Mouse (Mus musculus): ENCODE results near the gene Trim26. TPM values are rescaled to one million over a fixed set of nuclear protein-coding genes. Genes with fewer than 3 reads are reported as not detected.
"Not testable (repeated sequence)": the region's sequence is repeated elsewhere in the genome, so short reads cannot be mapped to it uniquely, and the experiment has no call there.

Trim26 gene
- total RNA-seq, 2 experiments from 2014 or later = 20.8 to 25.0 TPM

DNA sequence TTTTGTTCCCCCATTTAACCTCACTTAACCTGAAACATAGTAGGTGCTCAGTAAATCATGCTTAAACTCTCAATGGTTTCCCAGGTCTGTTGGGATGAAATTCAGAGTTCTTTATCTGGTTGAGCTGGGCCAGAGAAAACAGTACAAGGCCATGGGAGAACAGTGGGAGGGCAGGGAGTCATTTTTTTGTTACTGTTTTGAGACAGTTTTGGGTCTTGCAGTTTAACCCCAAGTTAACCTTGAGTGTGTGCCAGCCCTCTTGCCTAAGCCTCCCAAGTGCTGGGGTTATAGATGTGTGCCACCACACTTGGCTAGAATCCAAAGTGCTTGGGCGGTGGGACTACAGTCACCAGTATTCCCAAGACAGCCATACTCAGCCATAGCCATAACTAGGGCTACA lies 7.8 kb downstream of the Trim26 start:
- intact Hi-C loops (cut with DNase I) = no loop called here
- no peak for DNase-seq (ENCODE audit: low spot score in 2 of 2)

DNA sequence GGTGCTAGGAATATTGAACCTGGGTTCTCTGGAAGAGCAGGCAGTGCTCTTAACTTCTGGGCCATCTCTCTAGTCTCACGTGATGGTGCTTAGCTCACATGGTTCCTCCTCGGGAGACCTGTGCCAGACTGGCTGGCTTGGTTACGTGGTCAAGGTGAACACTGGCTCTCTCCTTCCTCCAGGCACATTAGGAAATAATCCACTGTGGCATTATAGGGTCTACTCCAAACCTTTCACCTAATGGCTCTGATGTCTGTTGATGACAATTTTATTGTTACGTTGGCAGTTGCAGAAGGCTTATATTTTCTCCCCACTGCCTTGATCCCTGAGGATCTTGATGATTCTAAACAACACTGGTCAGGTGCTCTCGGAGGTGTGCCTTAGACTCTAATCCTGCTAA lies 12.0 kb downstream of the Trim26 start:
- no peak for DNase-seq (ENCODE audit: low spot score in 2 of 2)
- intact Hi-C loops (cut with DNase I) = no loop called here

DNA sequence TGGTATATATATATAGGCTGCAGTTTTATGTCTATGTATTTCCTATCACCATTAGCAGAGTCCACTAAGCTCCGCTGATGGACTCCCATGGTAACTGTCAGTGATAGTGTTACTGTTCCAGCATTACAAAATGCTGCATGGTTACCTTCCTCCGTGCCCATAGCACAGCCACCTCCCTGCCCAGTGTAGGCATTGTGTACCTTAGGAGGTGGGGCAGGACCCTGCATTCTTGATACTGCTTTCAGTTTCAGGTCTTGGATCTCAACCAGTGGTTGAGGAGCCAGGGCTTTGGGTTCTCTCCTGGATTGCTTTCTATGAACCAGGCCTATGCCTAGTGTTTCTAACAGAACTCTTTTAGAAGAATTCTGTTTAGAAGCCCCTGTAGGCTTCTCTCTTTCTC lies 13.1 kb downstream of the Trim26 start:
- no peak for DNase-seq (ENCODE audit: low spot score in 2 of 2)
- intact Hi-C loops (cut with DNase I) = no loop called here

DNA sequence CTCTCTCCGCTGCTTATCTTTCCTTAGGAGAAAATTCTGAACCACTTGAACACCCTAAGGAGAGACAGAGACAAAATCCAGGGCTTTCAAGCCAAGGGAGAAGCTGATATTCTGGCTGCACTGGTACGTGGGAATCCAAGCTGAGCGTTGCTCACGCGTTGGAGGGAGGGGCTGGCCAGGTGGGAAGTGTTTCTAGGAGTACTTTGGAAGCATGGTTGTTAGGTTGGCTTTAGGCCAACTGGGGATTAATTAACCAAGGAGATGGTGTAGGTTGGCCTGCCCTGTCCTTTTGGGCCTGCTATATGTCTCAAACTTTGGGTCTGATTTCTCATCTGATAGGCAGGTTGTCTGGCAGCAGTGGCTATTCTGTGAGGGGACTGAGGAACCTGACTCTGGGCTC lies 14.3 kb downstream of the Trim26 start:
- intact Hi-C loops (cut with DNase I) = no loop called here
- DNase-seq (ENCODE audit: low spot score in 2 of 2) = no peak

DNA sequence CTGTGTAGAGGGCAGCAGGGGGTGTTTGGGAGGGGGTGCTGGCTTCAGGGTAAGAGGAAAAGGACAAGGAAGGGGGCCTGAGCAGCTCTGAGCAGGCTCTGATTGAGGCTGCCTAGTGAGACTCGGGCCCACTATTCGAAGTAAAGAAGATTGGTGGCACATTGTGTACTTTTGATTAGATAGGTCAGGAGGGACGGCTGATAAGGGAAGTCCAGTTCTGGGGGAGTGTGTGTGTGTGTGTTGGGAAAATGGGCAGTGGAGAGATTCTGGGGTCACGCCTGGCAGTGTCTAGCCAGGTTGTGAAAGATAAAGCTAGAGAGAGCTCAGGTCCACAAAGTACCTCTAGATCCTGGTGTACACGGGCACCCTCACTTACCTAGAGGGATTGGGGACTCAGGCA lies 14.7 kb downstream of the Trim26 start:
- intact Hi-C loops (cut with DNase I) = no loop called here
- DNase-seq (ENCODE audit: low spot score in 2 of 2) = no peak

DNA sequence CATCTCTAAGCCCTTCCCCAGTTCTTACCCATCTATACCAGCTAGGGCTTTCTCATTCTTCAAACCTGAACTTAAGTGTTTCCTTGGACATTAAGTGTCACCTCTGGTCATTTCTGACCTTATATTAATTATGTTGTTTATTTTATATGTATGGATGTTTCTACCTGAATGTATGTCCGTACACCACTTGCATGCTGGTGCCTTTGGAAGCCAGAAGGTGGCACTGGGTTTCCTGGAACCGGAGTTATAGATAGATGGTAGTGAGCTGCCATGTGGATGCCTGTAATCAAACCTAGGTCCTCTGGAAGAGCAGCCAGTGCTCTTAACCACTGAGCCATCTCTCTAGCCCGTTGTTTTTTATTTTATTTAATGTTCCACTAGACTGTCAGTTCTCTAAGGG lies 18.6 kb downstream of the Trim26 start:
- intact Hi-C loops (cut with DNase I) = no loop called here
- no peak for DNase-seq (ENCODE audit: low spot score in 2 of 2)

DNA sequence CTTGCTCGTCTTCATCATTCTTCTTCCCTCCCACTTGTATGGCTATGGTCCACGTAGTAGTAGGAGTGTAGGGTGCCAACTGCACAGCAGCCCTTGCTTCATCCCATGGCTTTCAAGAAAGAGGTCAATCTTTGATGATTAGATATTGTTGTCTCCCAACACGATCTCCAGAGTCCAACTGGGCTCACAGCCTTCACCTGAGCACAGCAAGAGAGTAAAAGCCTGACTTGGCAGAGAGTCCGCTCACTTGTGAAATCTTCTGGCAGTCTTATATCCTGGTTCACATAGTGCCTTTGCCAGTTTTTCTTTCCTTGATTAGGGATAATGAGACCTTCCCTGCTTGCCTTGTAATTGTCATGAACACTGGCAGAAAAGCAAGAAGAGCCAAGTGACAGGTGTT lies 19.3 kb downstream of the Trim26 start:
- no peak for DNase-seq (ENCODE audit: low spot score in 2 of 2)

DNA sequence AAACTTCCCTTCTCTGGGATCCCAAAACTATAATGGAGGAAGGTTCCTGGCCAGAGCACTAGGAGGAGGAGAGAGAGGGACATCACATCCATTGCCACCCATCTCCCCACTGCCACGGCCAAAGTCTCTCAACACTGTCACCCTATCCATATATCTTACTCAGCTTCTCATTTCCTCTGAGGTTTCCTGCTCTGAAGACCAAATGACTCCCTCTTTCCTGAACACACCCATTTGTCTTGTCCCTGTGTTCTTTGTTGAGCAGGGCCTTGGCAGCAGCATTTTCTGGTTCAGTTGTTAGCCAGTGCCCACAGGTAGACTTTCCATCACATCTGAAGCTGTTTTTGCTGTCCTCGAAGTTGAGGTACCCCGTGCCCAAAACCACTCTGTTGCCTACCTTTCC lies 21.2 kb downstream of the Trim26 start:
- no peak for DNase-seq (ENCODE audit: low spot score in 2 of 2)
- intact Hi-C loops (cut with DNase I) = no loop called here

More for the DNA sequence above, 19.3 kb downstream of the Trim26 start:
- intact Hi-C loops (cut with DNase I) = no loop called here

DNA sequence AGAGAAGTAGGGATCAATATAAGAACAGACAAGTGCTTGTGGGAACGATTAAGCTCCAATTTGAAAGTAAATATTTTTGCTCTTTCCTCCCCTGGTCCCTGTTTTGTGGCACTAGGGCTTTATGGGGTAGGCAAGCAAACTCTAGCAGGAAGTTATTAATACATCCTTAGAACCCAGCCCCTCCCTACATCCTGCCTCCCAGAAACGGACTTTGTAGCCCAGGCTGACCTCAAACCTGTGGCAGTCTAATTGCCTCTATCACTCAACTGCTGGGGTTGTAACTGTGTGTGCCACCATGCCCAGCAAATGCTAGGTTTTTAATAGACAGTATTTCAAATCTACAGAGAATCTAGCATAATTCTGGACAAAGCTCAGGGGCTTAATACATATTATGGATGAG lies 24.7 kb downstream of the Trim26 start:
- intact Hi-C loops (cut with DNase I) = no loop called here
- DNase-seq (ENCODE audit: low spot score in 2 of 2) = no peak

DNA sequence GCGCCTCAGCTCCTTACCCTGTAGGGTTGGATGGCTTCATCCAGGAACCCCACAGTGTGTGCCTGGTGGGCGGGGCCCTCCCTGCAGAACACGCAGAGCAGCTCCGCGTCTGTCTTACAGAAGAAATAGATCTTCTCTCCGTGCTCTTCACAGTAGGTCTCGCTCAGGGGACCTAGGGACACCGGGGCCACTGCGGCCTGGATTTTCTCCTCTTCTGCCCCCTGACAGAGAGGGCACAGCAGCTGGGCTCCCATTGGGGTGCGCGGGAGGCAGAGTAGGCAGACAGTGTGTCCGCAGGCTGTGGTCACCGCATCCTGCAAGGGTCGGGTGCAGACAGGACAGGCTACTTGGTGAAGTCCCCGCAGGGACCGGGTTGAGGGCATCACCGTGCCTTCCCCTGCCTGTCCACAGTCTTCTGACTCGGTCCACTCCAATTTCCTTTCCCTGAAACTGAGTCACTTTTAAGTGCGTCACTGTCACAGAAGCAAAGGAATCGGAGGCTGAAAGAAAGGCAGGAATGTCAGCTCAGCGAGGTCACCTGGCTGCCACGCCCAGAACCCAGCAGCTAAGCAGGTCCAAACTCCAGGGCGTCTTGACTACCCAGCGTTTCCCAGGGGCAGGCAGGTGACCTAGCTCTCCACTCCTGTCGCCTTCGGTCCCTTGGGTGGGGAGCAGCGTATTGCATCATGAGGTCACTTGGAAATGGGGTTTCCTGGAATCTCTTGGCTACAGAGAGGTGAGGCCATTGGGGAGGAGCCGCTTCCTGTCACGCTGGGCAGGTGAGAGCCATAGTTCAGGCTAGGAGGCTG lies 30.0 kb downstream of the Trim26 start, which contains the start of gene Trim15:
Gene Trim15, minus strand, starts transcription at position 492 of the 809 bp plus-strand sequence.
- intact Hi-C loops (cut with DNase I) = no loop called here

DNA sequence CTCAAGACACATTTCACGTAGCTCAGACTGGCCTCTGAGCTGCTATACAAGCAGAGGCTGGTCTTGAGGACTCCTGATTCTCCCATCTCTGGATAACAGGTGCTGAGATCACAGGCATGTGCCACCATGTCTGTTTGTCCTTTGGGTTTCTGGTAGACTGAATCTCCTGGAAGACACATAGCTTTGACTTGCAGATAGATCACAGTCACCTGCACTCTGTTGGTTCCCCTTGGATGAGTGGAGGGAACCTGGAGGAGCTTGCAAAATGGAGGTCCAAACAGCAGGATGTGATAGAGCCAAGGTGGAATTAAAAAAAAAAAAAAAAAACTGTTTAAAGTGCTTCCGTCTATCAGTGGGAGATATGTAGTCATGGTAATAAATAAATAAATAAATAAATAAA lies 31.9 kb downstream of the Trim26 start:
- intact Hi-C loops (cut with DNase I) = no loop called here
- DNase-seq (ENCODE audit: low spot score in 2 of 2) = no peak

More for the DNA sequence above, 30.0 kb downstream of the Trim26 start, which contains the start of gene Trim15:
- DNase-seq (ENCODE audit: low spot score in 2 of 2) = no peak

DNA sequence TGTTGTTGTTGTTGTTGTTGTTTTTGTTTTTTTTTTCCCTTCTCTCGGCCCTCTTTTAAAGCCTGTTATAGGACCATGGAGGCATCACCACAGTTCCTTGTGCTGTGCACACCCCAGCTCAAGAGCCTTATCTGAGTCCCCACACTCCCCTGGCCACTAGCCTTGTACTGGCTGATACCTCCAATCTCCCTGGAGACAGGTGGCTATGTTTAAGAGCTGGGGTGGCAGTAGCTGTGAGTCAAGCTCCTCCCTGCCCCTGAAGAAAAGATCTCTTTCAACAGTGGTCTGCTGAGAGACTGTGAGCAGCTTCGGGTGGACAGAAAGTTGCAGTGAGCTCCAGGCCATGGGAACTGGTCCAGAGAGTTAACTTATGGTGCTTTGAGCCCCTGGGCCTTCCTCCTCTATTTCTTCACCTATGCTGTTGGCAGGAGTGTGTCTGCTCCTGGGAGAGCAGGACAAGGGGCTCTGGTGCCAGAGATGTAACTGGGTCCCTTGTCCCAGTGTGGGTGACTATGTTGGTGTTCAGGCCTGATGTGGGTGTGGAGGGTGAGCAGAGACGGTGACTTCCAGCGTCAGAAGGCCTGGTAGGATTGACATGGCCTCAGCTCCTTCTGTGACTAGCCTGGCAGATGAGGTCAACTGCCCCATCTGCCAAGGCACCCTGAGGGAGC lies 32.5 kb downstream of the Trim26 start, which contains the start of gene Trim10:
Gene Trim10, plus strand, starts transcription at position 291 of the 671 bp plus-strand sequence.
- no peak for DNase-seq (ENCODE audit: low spot score in 2 of 2)
- intact Hi-C loops (cut with DNase I) = no loop called here

DNA sequence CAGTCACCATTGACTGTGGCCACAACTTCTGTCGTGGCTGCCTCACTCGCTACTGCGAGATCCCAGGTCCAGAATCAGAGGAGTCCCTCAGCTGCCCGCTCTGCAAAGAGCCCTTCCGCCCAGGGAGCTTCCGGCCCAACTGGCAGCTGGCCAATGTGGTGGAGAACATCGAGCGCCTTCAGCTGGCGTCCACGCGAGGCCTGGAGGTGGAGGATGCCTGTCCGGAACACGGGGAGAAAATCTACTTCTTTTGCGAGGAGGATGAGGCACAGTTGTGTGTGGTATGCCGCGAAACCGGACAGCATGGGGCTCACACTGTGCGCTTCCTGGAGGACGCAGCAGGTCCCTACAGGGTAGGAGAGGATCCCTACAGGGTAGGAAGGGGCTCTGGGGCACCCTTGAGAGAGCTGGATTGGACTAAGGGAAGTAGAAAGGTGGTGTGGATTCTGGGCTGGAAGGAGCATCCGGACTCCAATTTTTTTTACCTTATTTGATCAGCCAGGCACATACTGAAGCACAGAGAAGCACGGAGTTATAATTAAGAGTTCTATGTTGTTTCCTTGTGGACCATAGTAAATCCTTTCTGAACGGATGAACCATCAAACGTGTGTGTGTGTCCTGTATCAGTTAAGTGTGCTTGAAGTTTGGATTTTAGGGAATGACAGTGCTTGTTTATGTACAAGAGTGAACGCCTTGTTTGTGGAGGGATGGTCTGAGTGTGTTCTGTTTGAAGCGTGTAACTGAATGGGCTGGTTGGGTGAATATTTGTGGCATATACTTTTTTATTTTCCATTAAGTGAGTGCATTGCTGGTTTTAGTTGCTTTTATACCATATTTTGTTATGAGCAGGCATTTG lies 33.2 kb downstream of the Trim26 start:
- intact Hi-C loops (cut with DNase I) = no loop called here
- no peak for DNase-seq (ENCODE audit: low spot score in 2 of 2)

DNA sequence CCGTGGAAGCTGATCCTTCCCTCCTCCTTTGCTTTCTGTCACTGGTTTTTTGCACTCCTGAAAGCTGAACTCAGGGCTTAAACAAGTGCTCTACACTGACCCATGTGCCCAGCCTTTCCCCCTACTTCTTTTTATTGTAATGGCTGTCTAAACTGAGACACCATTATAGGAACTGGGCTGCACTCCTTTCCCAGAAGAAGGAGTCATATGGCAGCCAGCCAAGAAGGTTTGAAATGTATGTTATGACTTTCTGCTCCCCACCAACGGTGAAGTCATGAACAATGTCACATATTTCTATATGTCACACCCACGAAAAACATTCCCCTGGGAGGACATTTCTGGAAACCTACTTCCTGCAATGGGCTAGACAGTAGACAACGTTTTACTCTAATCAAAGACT lies 37.7 kb downstream of the Trim26 start:
- intact Hi-C loops (cut with DNase I) = no loop called here
- DNase-seq (ENCODE audit: low spot score in 2 of 2) = no peak

DNA sequence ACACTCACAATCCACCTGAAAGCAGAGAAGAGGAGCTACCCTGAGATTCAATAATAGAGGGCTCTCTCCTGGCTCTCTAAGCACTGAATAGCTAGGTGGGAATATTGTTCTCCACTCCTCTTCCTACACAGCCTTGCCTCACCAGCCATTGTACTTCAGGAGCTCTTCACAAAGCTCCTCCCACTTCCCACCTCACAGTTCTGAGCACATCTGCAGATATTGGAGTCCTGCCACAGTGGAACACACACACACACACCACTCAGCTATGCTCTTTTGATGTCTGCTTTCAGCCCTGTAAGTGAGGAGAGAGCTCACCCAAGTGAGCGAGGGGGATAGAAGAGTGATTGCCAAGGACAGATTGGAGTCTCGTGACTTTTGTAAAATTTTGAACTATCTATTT lies 46.4 kb downstream of the Trim26 start:
- DNase-seq (ENCODE audit: low spot score in 2 of 2) = no peak
- intact Hi-C loops (cut with DNase I) = no loop called here

DNA sequence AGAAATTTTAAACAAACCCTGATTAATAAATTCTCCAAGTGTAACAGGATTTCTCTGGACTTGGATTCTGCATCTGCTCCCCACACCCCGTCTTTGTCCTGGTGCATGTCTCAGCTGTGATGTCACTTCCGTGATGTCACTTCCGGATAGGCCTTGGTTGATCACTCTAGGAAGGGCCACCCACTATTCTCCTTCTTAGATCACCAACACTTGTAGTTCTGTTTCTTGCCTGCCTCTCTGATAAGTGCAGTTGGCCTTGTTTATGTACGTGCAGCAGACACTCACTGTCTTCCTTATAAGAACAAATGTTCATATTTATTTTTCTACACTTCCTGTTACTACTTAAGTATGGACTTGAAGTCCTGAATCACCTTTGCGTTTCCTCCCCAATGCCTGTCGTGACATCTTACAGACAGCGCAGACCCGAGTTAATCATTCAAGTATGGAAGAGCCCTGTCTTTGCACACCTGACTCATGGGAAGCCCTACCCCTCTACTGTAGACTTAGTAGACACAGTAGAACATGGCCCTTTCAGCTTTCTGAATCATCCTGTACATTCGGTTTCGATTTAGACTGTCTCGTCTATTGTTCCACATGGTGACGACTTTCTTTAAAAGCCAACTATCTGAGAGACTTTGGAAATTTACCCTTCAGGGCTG lies 48.3 kb downstream of the Trim26 start:
- no peak for DNase-seq (ENCODE audit: low spot score in 2 of 2)
- intact Hi-C loops (cut with DNase I) = no loop called here

DNA sequence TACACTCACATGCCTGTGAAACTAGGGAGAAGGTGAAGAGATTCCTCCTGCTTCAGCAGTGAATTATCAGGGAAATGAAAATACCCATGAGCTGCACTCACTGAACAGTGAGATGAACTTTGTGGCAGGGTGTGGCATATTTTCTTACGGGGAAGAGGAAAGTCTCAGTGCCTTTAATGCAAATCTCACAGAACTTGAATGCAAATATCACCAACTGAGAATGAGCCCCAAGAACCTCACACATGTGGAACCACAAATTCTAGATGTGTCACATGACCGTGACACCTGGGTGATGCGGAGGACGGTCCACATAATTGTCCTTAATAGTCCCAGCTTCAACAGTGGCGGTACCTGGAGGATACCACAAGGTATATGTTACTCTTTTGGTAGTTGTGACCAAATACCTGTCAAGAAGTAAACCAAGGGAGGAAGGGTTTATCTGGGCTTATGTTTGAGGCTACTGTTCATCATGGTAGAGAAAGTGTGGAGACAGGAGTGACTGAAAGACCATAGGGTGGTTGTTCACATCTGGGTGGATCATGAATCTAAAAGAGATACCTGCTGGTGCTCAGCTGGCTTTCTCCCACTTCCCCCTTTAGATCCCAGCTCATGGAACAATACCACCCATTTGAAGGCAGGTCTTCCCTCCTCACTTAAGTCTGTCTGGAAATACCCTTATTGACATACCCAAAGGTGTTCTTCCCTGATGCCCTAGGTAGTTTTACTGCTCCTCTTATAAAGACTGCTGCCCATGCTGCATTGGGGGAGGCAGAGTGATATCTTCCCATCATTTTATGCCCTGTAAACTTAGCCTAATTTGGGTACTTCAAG lies 53.4 kb downstream of the Trim26 start, which contains the start of gene Trim40:
Gene Trim40, minus strand, starts transcription at position 51 of the 831 bp plus-strand sequence.
- intact Hi-C loops (cut with DNase I) = loop anchor here (5.0 kb wide), 1 partner anchor 312 kb away; the partner anchor contains the start of gene Olfr94

DNA sequence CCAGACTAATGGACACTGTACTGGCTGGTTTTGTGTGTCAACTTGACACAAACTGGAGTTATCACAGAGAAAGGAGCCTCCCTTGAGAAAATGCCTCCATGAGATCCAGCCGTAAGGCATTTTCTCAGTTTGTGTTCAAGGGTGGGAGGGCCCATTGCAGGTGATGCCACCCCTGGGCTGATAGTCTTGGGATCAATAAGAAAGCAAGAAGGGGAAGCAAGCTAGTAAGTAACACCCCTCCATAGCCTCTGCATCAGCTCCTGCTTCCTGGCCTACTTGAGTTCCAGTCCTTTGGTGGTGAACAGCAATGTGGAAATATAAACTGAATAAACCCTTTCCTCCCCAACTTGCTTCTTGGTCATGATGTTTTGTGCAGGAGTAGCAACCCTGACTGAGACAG lies 54.6 kb downstream of the Trim26 start:
- not testable (repeated sequence) for DNase-seq (ENCODE audit: low spot score in 2 of 2)

More for the DNA sequence above, 53.4 kb downstream of the Trim26 start, which contains the start of gene Trim40:
- no peak for DNase-seq (ENCODE audit: low spot score in 2 of 2)

More for the DNA sequence above, 54.6 kb downstream of the Trim26 start:
- intact Hi-C loops (cut with DNase I) = loop anchor here (5.0 kb wide), 1 partner anchor 311 kb away; the partner anchor contains the start of gene Olfr94

All from left cerebral cortex, postnatal 14 days (tissue).